Mouse (Mus musculus) midbrain, postnatal 0 days (tissue): Measurements from ENCODE around the gene Adprh. TPM values are rescaled to one million over a fixed set of nuclear protein-coding genes. Genes with fewer than 3 reads are reported as not detected.

Source experiments
- ATAC-seq: fragments of 200-750 bp; cut with Nextera tagmentation; 2 replicates; pipeline ENCODE4 v1.8.0; 2017; ENCODE audit warnings: moderate number of reproducible peaks, mild to moderate bottlenecking, moderate TSS enrichment, moderate library complexity; ENCODE audit not compliant: low FRiP score
- DNase-seq: peaks from one replicate; pipeline ENCODE4 v3.0.0-alpha.2; 2015; ENCODE audit warnings: low spot score
- H3K27ac ChIP-seq: fragments of 300-500 bp; sonication (generic); 2 replicates; pipeline ENCODE4 v1.5.1; 2014; ENCODE audit warnings: low read depth, mild to moderate bottlenecking, low read length, mixed read lengths
- H3K27me3 ChIP-seq: fragments of 300-500 bp; sonication (generic); 2 replicates; pipeline ENCODE4 v1.6.1; 2014; ENCODE audit warnings: low read length, control low read depth, mixed read lengths; ENCODE audit not compliant: insufficient read depth
- H3K36me3 ChIP-seq: fragments of 300-500 bp; sonication (generic); 2 replicates; pipeline ENCODE4 v1.6.1; 2014; ENCODE audit warnings: low read length, control low read depth, mixed read lengths; ENCODE audit not compliant: insufficient read depth
- H3K4me1 ChIP-seq: fragments of 300-500 bp; sonication (generic); 2 replicates; pipeline ENCODE4 v1.6.1; 2014; ENCODE audit warnings: mild to moderate bottlenecking, control low read depth, antibody characterized with exemption, low read length, mixed read lengths; ENCODE audit not compliant: insufficient read depth
- H3K4me2 ChIP-seq: fragments of 300-500 bp; sonication (generic); 2 replicates; pipeline ENCODE4 v1.6.1; 2014; ENCODE audit warnings: low read depth, mild to moderate bottlenecking, low read length, mixed read lengths; ENCODE audit not compliant: poor library complexity, severe bottlenecking
- H3K4me3 ChIP-seq: fragments of 300-500 bp; sonication (generic); 2 replicates; pipeline ENCODE4 v1.5.1; 2014; ENCODE audit warnings: low read depth, mild to moderate bottlenecking, low read length, moderate library complexity
- H3K9ac ChIP-seq: fragments of 300-500 bp; sonication (generic); replicated peaks from 2 replicates; pipeline ENCODE4 v1.6.1; 2014; ENCODE audit warnings: mild to moderate bottlenecking, low read length, moderate library complexity, mixed read lengths; ENCODE audit not compliant: poor library complexity, severe bottlenecking
- H3K9me3 ChIP-seq: fragments of 300-500 bp; sonication (generic); 2 replicates; pipeline ENCODE4 v1.6.1; 2016; ENCODE audit warnings: low read length, control low read depth
- CTCF ChIP-seq: IDR thresholded peaks from 2 replicates; pipeline ENCODE4 v1.5.1; 2016; ENCODE audit warnings: antibody characterized with exemption, mild to moderate bottlenecking
- WGBS: fragments of 180-500 bp; shearing (Covaris S2); extraction: QIAGEN DNeasy Blood & Tissue Kit; methylation state at CpG from one replicate; pipeline ENCODE4 v1.1.7; 2014; 5-methylcytosine and 5-hydroxymethylcytosine counted together
- polyA plus RNA-seq: library from polyadenylated mRNA; unstranded; fragments of >200 nt; fragmentation: Nextera tagmentation; extraction: Ambion mirVana; gene quantifications from 2 replicates; pipeline ENCODE4 v1.2.1, GENCODE M21; 2015
- total RNA-seq: library from RNA; depleted of rRNA; stranded (reverse); fragments of >200 nt; gene quantifications from 2 replicates; pipeline ENCODE4 v1.2.3, GENCODE M21; 2014

The Adprh gene
- total and polyA plus RNA-seq, 2 experiments from 2014 or later: 50.4 to 148 TPM

DNA sequence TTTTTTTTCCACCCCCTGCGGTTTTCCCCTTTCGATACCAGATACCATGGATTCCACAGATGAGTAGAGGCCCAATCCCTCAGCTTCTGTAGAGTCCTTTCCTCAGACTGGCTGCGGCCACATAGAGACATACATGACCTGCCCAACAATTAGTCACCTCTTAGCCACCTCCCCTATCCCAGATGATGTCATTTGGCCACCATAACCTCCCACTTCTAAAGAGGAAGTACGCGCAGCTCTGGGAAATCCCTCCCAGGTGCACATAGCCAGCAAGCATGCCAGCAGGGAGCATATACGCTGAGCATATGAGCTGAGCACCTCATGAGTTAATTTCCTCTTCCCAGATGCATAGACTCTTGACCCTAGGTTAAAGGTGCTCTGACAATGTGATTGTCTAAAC is 45.8 kb downstream of the Adprh start:
- DNase-seq (no peak), ATAC-seq (no peak)
- H3K4me1 ChIP-seq: no peaks in the 10 kb centered on the region
- H3K36me3 ChIP-seq: no peaks in the 10 kb centered on the region
- no peak overlapping the region for H3K27ac ChIP-seq
- no peak for TF ChIP-seq CTCF
- H3K4me3 ChIP-seq: no peak overlapping the region
- WGBS: 84% methylated on average over 6 of the region's 6 CpGs
- no peaks in the 10 kb centered on the region for H3K27me3 ChIP-seq
- H3K4me2 ChIP-seq: no peak overlapping the region
- H3K9ac ChIP-seq: no peak overlapping the region
- no peaks in the 10 kb centered on the region for H3K9me3 ChIP-seq

DNA sequence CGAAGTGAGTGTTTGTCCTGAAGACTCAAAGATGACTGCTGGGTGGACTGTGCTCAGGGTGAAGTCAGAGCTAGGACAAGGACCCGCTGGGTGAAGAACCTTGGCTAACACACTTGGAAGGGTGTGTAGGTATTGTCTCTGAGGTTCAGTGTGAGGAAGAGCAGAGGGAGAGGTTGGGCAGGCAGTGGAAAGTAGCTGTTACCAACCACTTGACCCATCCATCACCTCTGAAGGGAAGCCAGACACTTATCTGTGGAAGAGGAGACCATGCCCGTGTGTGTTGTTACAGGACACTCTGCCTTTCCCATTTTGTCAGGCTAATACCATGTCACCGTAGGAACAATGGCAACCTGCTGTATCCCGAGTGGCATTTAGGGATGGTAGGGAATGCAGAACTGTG is 46.2 kb downstream of the Adprh start:
- H3K4me2 ChIP-seq: no peak overlapping the region
- H3K4me3 ChIP-seq: no peak overlapping the region
- WGBS: 79% methylated on average over 5 of the region's 5 CpGs

DNA sequence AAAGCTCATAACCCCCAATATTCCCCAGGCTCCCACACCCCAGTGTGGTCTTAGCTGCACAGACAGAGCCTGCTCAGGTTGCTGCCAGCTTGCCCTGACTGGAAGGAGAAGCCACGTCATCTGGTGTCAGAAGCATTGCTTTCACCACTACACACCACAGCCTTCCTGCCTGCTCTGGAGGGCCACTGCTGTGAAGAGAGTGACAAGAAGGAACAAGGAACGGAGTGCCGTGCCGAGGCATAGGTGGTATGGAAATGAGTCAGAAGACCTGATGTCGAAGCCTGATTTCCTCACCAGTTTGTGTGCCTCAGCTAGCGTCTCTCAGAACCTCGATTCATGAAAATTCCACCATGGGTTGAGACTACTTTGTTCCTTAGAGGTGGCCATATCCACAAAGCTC is 48.9 kb downstream of the Adprh start:
- no peak for ATAC-seq
- no peaks in the 10 kb centered on the region for H3K27me3 ChIP-seq

More for the DNA sequence above, 46.2 kb downstream of the Adprh start:
- Histone ChIP-seq H3K9me3 (no peaks in the 10 kb centered on the region), H3K4me1 (no peaks in the 10 kb centered on the region), H3K27ac (no peak overlapping the region), H3K36me3 (no peaks in the 10 kb centered on the region), H3K27me3 (no peaks in the 10 kb centered on the region), H3K9ac (no peak overlapping the region)
- DNase-seq (no peak), ATAC-seq (no peak)
- TF ChIP-seq CTCF: no peak

DNA sequence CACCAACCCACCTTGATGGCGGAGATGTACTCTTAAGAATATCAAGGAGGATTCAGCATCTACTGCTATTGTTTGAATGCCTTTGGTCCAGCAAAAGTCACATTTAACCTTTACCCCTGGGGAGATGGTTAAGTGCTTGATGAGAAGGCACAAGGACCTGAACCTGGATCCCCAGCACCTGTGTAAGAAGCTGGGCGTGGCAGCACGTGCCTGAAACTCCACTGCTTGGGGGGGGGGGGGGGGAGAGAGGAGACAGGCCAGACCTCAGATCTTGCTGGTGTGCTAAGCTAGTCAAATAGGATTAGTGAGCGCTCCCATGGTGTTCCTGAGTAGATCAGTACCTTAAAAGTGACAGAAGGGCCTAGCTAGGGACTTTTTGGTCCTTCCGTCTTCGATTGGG is 51.0 kb downstream of the Adprh start:
- H3K4me3 ChIP-seq: no peak overlapping the region
- no peaks in the 10 kb centered on the region for H3K9me3 ChIP-seq
- H3K27ac ChIP-seq: no peak overlapping the region
- no peaks in the 10 kb centered on the region for H3K36me3 ChIP-seq
- no peak for ATAC-seq
- peaks cover 11% of the 10 kb centered on the region for H3K4me1 ChIP-seq
- H3K9ac ChIP-seq: no peak overlapping the region
- H3K27me3 ChIP-seq: no peaks in the 10 kb centered on the region
- no peak overlapping the region for H3K4me2 ChIP-seq
- no peak for DNase-seq
- TF ChIP-seq CTCF: no peak
- 70% methylated on average over 6 of the region's 6 CpGs for WGBS

More for the DNA sequence above, 48.9 kb downstream of the Adprh start:
- Histone ChIP-seq H3K4me3 (no peak overlapping the region), H3K9me3 (no peaks in the 10 kb centered on the region), H3K4me2 (no peak overlapping the region), H3K27ac (no peak overlapping the region), H3K36me3 (no peaks in the 10 kb centered on the region), H3K4me1 (peaks cover 11% of the 10 kb centered on the region), H3K9ac (no peak overlapping the region)
- TF ChIP-seq CTCF: no peak
- DNase-seq: no peak
- WGBS: 92% methylated on average over 7 of the region's 7 CpGs

DNA sequence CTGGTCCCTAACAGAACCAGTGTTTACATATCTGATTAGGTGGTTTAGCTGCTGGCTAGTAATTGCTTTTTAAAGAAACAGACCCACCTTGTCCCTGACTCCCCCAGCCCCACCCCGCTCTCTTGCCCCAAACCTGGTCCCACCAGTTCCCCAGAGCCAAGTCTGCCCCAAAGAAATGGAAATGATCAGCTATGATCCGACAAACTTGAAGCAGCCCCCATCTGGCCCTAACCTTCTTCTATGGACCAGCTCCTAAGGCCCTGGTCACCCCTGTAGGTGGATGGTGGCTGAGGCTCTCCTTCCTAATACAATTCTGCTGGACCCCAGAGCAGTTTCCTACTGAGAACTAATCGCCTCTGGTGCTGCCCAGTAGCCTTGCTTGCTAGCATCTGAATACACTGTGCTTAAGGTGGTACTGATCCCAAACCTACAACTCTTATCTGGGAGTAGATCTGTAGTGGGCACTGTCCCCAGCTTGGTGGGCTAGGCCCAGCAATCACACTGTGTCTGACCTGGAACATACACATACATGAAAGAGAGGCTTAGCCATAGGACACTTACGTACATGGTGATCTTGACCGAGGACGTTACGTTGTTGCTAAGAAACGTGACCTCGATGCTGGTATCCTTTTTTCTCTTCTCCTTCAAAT is 52.1 kb downstream of the Adprh start:
- no peak for TF ChIP-seq CTCF
- H3K27ac ChIP-seq: 0 out of 2 replicates have a peak overlapping the region, but pooled peaks have one; percentile 1
- H3K4me1 ChIP-seq: peaks cover 11% of the 10 kb centered on the region
- ATAC-seq (no peak; the same call in 1 of the 2 replicates), DNase-seq (peak; percentile 1)
- no peaks in the 10 kb centered on the region for H3K27me3 ChIP-seq
- H3K36me3 ChIP-seq: no peaks in the 10 kb centered on the region
- H3K9me3 ChIP-seq: no peaks in the 10 kb centered on the region
- WGBS: 65% methylated on average over 9 of the region's 9 CpGs
- peak overlapping the region; percentile 54 for H3K4me2 ChIP-seq
- H3K9ac ChIP-seq: peak overlapping the region; percentile 51; the same call in 1 of the 2 replicates
- no peak overlapping the region for H3K4me3 ChIP-seq

DNA sequence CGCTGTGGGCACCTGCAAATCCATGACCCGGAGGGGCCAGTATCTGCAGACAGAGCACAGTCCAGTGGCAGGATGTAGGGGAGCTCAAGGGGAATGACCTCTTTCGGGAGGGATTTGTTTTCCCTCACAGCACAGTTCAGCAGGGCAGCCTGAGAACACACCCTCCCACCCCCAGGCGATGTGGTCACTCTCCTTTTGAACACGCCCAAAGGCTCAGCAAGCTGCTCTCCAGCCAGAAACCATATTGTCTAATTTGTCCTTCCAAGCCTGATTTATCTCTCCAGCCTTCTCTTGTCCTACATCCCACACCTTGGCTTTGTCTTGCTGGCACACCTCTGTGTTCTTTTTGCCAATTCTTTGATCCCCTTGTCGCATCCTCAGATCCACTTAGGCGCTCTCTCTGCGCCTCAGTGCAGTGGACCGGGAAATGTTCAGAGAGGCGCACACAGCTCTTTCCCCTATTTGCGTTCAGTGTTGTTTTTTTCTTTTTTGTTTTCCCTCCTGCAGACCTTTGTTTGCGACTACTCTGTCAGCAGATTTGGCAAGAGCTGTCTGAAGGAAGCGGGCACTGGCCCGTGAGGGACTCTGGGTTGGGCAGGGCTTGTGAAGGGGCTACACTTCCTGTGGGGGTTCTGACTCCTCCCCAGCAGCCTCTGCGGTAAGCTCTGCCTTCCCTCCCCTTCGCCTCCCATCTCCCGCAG is 52.8 kb downstream of the Adprh start:
- ATAC-seq (peak; percentile 90), DNase-seq (peak; percentile 80)
- Histone ChIP-seq H3K4me1 (peaks cover 11% of the 10 kb centered on the region), H3K4me3 (peak overlapping the region; percentile 28; the same call in 1 of the 2 replicates), H3K9me3 (no peaks in the 10 kb centered on the region), H3K9ac (peak overlapping the region; percentile 51), H3K4me2 (peak overlapping the region; percentile 54), H3K36me3 (no peaks in the 10 kb centered on the region), H3K27ac (peak overlapping the region; percentile 69; the same call in 1 of the 2 replicates), H3K27me3 (no peaks in the 10 kb centered on the region)
- WGBS: 8% methylated on average over 17 of the region's 17 CpGs
- no peak for TF ChIP-seq CTCF
